Mouse (Mus musculus) neural tube, embryonic 15.5 days (tissue): Measurements from ENCODE around the gene Necab3. TPM values are rescaled to one million over a fixed set of nuclear protein-coding genes. Genes with fewer than 3 reads are reported as not detected.
A peak's percentile ranks its signal among the peaks of the same experiment; 100 is the strongest.

Experiments
- ATAC-seq: fragments of 200-750 bp; cut with Nextera tagmentation; 2 replicates; pipeline ENCODE4 v1.8.0; 2017; ENCODE audit warnings: mild to moderate bottlenecking, moderate TSS enrichment, moderate library complexity; ENCODE audit not compliant: low FRiP score
- H3K27ac ChIP-seq: fragments of 300-500 bp; sonication (generic); replicated peaks from 2 replicates; pipeline ENCODE4 v1.5.1; 2015; ENCODE audit warnings: mild to moderate bottlenecking, inconsistent platforms
- H3K27me3 ChIP-seq: fragments of 300-500 bp; sonication (generic); replicated peaks from 2 replicates; pipeline ENCODE4 v1.6.1; 2015; ENCODE audit warnings: inconsistent platforms
- H3K36me3 ChIP-seq: fragments of 300-500 bp; sonication (generic); 2 replicates; pipeline ENCODE4 v1.6.1; 2015; ENCODE audit warnings: inconsistent platforms
- H3K4me1 ChIP-seq: fragments of 300-500 bp; sonication (generic); 2 replicates; pipeline ENCODE4 v1.6.1; 2015; ENCODE audit warnings: inconsistent platforms
- H3K4me2 ChIP-seq: fragments of 300-500 bp; sonication (generic); 2 replicates; pipeline ENCODE4 v1.6.1; 2015; ENCODE audit warnings: inconsistent platforms, mild to moderate bottlenecking, moderate library complexity
- H3K4me3 ChIP-seq: fragments of 300-500 bp; sonication (generic); replicated peaks from 2 replicates; pipeline ENCODE4 v1.5.1; 2015; ENCODE audit warnings: mild to moderate bottlenecking, inconsistent platforms
- H3K9ac ChIP-seq: fragments of 300-500 bp; sonication (generic); replicated peaks from 2 replicates; pipeline ENCODE4 v1.6.1; 2015; ENCODE audit warnings: mild to moderate bottlenecking, inconsistent platforms
- H3K9me3 ChIP-seq: fragments of 300-500 bp; sonication (generic); replicated peaks from 2 replicates; pipeline ENCODE4 v1.6.1; 2016; ENCODE audit warnings: inconsistent platforms
- WGBS: fragments of 180-500 bp; shearing (Covaris S2); methylation state at CpG from one replicate; pipeline ENCODE4 v1.1.7; 2015; ENCODE audit warnings: mixed read lengths; 5-methylcytosine and 5-hydroxymethylcytosine counted together
- polyA plus RNA-seq: library from polyadenylated mRNA; unstranded; fragments of >200 nt; fragmentation: Nextera tagmentation; extraction: Ambion mirVana; gene quantifications from 2 replicates; pipeline ENCODE4 v1.2.1, GENCODE M21; 2015

Necab3 gene
- polyA plus RNA-seq, 1 experiment from 2014 or later, result 19.6 TPM

- 76% methylated on average over 5 of the region's 5 CpGs for WGBS
- ATAC-seq, result no peak
Observed at GRCm38 (mm10) chr2:154586405-154586804, 27.7 kb upstream of the Necab3 start.

GRCm38 (mm10) chr2:154584931-154585601 lies 26.4 kb upstream of the Necab3 start:
- H3K27me3 ChIP-seq, result no peaks in the 10 kb centered on the region
- peaks cover 7% of the 10 kb centered on the region; the same call in 1 of the 2 replicates for H3K36me3 ChIP-seq
- no peak overlapping the region for H3K27ac ChIP-seq
- no peaks in the 10 kb centered on the region for H3K9me3 ChIP-seq
- no peak for ATAC-seq
- whole genome bisulfite sequencing, result 49% methylated on average over 17 of the region's 17 CpGs
- H3K9ac ChIP-seq, result no peak overlapping the region
- H3K4me3 ChIP-seq, result no peak overlapping the region
- H3K4me1 ChIP-seq, result peaks cover 18% of the 10 kb centered on the region
- no peak overlapping the region for H3K4me2 ChIP-seq

More at GRCm38 (mm10) chr2:154586405-154586804, 27.7 kb upstream of the Necab3 start:
- H3K4me2 ChIP-seq, result no peak overlapping the region
- H3K9ac ChIP-seq, result no peak overlapping the region
- no peak overlapping the region for H3K27ac ChIP-seq
- H3K36me3 ChIP-seq, result peaks cover 7% of the 10 kb centered on the region; the same call in 1 of the 2 replicates
- H3K4me3 ChIP-seq, result no peak overlapping the region
- no peaks in the 10 kb centered on the region for H3K27me3 ChIP-seq
- H3K4me1 ChIP-seq, result peaks cover 18% of the 10 kb centered on the region
- H3K9me3 ChIP-seq, result no peaks in the 10 kb centered on the region

- 43% methylated on average over 15 of the region's 15 CpGs for WGBS
- no peak overlapping the region for H3K4me3 ChIP-seq
- ATAC-seq, result peak; percentile 67; the same call in 1 of the 2 replicates
- no peak overlapping the region for H3K27ac ChIP-seq
- peaks cover 18% of the 10 kb centered on the region for H3K4me1 ChIP-seq
- no peak overlapping the region for H3K9ac ChIP-seq
- no peaks in the 10 kb centered on the region for H3K9me3 ChIP-seq
- no peaks in the 10 kb centered on the region for H3K27me3 ChIP-seq
- no peak overlapping the region for H3K4me2 ChIP-seq
- H3K36me3 ChIP-seq, result peaks cover 7% of the 10 kb centered on the region; the same call in 1 of the 2 replicates
Observed at GRCm38 (mm10) chr2:154583906-154584872, 25.5 kb upstream of the Necab3 start.

- Histone ChIP-seq H3K36me3 (0 out of 2 replicates have a peak, but pooled peaks cover under 1% of the 10 kb centered on the region), H3K4me2 (no peak overlapping the region), H3K9me3 (no peaks in the 10 kb centered on the region), H3K4me3 (no peak overlapping the region), H3K9ac (no peak overlapping the region), H3K27me3 (no peaks in the 10 kb centered on the region), H3K27ac (no peak overlapping the region), H3K4me1 (peaks cover 30% of the 10 kb centered on the region)
- ATAC-seq, result no peak
- 93% methylated on average over 1 of the region's 1 CpGs for WGBS
Observed at GRCm38 (mm10) chr2:154581421-154581820, 22.7 kb upstream of the Necab3 start.

GRCm38 (mm10) chr2:154580586-154580985 lies 21.9 kb upstream of the Necab3 start:
- Histone ChIP-seq H3K4me2 (no peak overlapping the region), H3K36me3 (no peaks in the 10 kb centered on the region), H3K9me3 (no peaks in the 10 kb centered on the region), H3K9ac (no peak overlapping the region), H3K27ac (no peak overlapping the region), H3K4me1 (peaks cover 30% of the 10 kb centered on the region), H3K27me3 (no peaks in the 10 kb centered on the region), H3K4me3 (no peak overlapping the region)
- no peak for ATAC-seq
- 83% methylated on average over 8 of the region's 8 CpGs for WGBS

- ATAC-seq, result no peak
- Histone ChIP-seq H3K4me3 (no peak overlapping the region), H3K36me3 (no peaks in the 10 kb centered on the region), H3K27ac (0 out of 2 replicates have a peak overlapping the region, but pooled peaks have one; percentile 9), H3K4me2 (no peak overlapping the region), H3K9me3 (no peaks in the 10 kb centered on the region), H3K4me1 (peaks cover 11% of the 10 kb centered on the region), H3K27me3 (no peaks in the 10 kb centered on the region), H3K9ac (no peak overlapping the region)
- WGBS, result 55% methylated on average over 6 of the region's 6 CpGs
Observed at GRCm38 (mm10) chr2:154577744-154578067, 19.0 kb upstream of the Necab3 start.

GRCm38 (mm10) chr2:154576876-154577743 lies 18.4 kb upstream of the Necab3 start:
- no peak overlapping the region for H3K9ac ChIP-seq
- H3K9me3 ChIP-seq, result no peaks in the 10 kb centered on the region
- H3K36me3 ChIP-seq, result no peaks in the 10 kb centered on the region
- no peak overlapping the region for H3K4me3 ChIP-seq
- no peaks in the 10 kb centered on the region for H3K27me3 ChIP-seq
- peaks cover 11% of the 10 kb centered on the region for H3K4me1 ChIP-seq
- ATAC-seq, result no peak
- no peak overlapping the region for H3K4me2 ChIP-seq
- 0 out of 2 replicates have a peak overlapping the region, but pooled peaks have one; percentile 9 for H3K27ac ChIP-seq
- 23% methylated on average over 12 of the region's 12 CpGs for WGBS

GRCm38 (mm10) chr2:154574271-154574670 lies 15.6 kb upstream of the Necab3 start:
- Histone ChIP-seq H3K9ac (no peak overlapping the region), H3K36me3 (no peaks in the 10 kb centered on the region), H3K4me2 (no peak overlapping the region), H3K4me3 (no peak overlapping the region), H3K4me1 (peaks cover 22% of the 10 kb centered on the region), H3K27ac (no peak overlapping the region), H3K27me3 (no peaks in the 10 kb centered on the region), H3K9me3 (no peaks in the 10 kb centered on the region)
- WGBS, result 19% methylated on average over 7 of the region's 7 CpGs
- ATAC-seq, result no peak

- Histone ChIP-seq H3K4me2 (no peak overlapping the region), H3K4me1 (peaks cover 35% of the 10 kb centered on the region), H3K27ac (no peak overlapping the region), H3K27me3 (no peaks in the 10 kb centered on the region), H3K9me3 (no peaks in the 10 kb centered on the region), H3K36me3 (no peaks in the 10 kb centered on the region), H3K4me3 (no peak overlapping the region), H3K9ac (no peak overlapping the region)
- WGBS, result 89% methylated on average over 3 of the region's 3 CpGs
- ATAC-seq, result no peak
Observed at GRCm38 (mm10) chr2:154572996-154573395, 14.3 kb upstream of the Necab3 start.

GRCm38 (mm10) chr2:154571976-154572375 lies 13.3 kb upstream of the Necab3 start:
- Histone ChIP-seq H3K9me3 (no peaks in the 10 kb centered on the region), H3K27me3 (no peaks in the 10 kb centered on the region)
- WGBS, result 71% methylated on average over 8 of the region's 8 CpGs

GRCm38 (mm10) chr2:154571266-154571665 lies 12.6 kb upstream of the Necab3 start:
- Histone ChIP-seq H3K4me1 (peaks cover 26% of the 10 kb centered on the region), H3K9ac (no peak overlapping the region), H3K27ac (no peak overlapping the region), H3K27me3 (no peaks in the 10 kb centered on the region), H3K4me3 (no peak overlapping the region), H3K9me3 (no peaks in the 10 kb centered on the region), H3K4me2 (no peak overlapping the region), H3K36me3 (no peaks in the 10 kb centered on the region)
- 86% methylated on average over 4 of the region's 4 CpGs for WGBS
- ATAC-seq, result no peak

More at GRCm38 (mm10) chr2:154571976-154572375, 13.3 kb upstream of the Necab3 start:
- Histone ChIP-seq H3K4me3 (no peak overlapping the region), H3K36me3 (no peaks in the 10 kb centered on the region), H3K9ac (no peak overlapping the region), H3K4me1 (peaks cover 30% of the 10 kb centered on the region), H3K4me2 (no peak overlapping the region), H3K27ac (no peak overlapping the region)
- ATAC-seq, result no peak
